Mouse (Mus musculus) embryo, embryonic 9.5 days (tissue): ENCODE measurements around the gene Robo1.
"Not testable (repeated sequence)": the region's sequence is repeated elsewhere in the genome, so short reads cannot be mapped to it uniquely, and the experiment has no call there.

ENCODE experiments used
- DNase-seq: peaks from one replicate; pipeline ENCODE4 v3.0.0-alpha.2; 2017; ENCODE audit errors: extremely low spot score

Robo1 gene

DNA sequence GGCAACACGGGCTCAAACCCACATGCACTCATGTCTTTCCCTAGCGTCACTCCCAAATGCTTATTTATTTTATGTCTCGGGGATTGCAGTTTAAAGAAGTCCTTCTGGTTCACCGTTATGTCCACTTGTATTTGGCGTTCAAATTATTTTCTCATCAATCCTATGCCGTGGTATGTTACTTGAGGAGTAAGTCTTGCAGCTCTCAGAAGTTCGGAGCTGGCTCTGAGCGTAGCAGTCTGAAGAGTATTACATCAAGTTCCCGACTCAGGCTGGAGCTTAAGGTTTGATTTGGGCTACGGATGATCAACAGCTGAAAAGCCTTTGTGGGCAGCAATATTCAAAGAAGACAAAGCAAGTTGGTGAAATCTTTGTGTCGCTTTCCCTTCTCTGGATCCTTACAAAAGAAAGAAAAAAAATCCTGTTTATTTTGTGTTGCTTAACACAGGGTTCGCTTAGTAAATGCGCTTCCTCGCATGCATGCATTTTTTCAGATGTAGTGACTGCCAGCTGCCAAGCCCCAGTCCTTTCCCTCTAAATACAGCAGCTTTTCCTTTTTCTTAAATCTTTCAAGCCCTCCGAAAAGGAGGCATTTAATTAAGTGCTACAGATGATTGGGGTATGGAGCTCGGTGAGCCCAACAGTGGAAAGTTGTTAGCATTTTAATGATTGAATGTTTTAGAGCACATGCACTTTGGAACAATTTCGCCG is 136.5 kb downstream of the Robo1 start:
- DNase-seq = no peak

DNA sequence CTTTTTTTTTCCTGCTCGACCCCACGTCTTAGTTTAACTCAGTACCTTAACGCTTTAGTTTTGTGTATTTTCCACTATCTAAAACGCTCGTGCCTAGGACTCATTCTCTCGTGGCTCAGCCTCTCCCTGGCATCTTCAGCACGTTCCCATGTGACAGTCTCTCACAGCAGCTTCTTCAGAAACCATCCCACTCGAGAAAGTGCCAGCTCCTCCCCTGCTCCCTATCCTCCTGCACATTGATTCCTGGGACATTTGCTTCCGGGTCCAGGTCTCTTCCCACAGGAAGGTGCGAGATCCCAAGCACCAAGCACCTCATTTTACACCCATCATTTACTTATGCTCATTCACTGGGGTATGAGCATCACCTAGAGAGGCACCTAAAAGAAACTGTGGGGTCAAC is 150.0 kb downstream of the Robo1 start:
- DNase-seq = no peak

DNA sequence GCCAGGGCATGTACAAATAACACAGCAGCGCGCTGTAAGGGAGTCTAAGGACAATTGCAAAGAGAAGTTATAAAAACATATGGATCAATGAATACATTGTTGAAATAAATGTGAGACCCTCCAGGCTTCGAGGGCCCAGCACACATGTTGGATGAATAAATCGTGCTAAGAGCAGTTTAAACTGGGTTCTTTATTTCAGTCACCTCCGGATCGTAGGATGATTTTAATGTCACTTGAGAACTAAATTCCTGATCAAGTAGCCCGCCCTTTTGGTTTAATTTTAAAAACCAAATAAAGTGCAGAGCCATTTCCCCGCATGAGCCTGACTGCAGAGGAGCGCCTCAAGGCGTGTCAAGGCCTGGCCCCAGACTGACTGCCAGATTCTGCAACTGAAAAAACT is 150.5 kb downstream of the Robo1 start:
- DNase-seq = no peak

DNA sequence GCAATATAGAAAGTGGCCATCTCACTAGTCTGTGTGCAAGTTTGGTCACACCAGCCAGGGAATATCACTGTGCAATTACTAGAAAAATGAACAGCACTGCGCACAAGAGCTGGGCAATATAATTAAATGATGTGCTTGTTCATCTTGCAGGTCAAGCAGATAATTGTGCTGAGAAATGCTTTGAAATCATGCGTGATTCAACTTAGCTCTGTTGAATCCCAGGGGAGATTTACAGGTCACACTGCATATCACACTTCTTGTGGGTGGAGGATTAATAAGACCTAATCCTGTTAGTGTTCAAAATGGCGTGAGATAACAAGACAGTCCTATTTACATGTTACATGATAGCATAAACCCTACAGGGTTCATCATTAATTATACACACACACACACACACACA is 157.6 kb downstream of the Robo1 start:
- no peak for DNase-seq

DNA sequence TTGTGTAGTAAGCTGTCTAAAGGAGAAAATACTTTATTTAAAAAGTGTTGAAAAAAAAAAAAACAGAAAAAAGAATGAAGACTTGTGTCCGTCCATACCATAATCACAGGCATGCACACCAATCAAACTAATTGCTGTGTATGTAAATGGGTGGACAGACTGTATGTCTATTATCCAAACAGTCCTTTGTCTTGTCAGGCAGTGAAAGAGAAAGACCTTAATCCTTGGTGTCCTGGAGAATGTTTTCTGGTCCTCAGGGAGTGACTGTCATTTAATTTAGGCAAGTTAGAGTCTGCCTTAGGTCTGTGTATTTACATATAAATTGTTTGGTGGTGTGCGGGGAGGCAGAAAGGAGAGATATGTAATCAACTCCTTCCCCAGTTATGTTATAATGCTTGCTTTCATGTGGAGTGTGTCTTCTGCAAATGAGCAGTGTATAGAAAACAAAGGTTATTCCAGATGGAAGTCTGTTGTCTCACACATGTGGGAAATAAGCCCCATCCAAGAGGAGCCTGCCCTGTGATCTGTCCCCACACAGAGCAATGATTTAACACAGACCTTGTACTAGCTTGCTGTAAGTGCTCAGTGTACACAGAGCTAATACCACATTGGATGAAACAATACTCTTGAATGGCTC is 162.0 kb downstream of the Robo1 start:
- DNase-seq = no peak

DNA sequence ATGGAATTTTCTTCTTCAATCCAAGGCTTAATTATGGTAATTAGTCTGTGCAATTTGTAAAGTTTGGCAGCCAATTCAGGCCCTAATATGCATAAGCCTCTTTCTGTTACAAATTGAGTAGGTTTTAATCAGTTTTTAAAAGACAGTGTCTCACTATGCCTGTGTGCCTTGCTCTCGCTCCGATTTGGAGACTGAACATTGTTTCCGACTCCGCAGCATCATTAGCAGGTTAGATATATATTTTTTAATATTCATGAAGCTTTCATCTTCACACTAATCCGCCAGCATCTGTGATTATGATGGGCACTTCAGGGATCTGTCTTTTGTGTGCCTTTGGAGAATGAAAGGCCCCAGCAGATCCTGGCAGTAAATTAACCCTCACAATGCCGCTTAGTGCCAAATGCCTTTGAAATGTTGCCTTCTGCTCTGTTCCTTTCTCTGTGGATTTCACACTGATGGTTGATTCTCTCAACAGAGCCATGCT is 202.7 kb downstream of the Robo1 start:
- peak; percentile 42 for DNase-seq

DNA sequence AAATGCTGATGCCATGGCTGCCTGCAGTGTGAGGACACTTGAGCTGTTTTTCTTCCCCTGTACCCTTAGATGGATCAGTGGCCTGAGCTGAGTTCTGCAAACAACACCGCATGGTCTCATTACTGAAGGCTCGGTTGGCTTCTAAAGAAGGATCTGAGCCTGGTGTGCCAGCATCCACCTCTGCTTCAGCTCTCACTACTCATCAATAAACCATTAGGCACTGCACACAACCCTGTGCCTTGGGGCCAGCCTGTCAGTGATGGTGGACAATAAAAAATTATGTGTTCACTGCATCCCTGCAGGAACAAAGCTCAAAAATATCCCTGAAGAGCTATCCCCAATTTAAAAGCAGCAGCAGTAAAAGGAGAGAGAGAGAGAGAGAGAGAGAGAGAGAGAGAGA is 223.2 kb downstream of the Robo1 start:
- no peak for DNase-seq

DNA sequence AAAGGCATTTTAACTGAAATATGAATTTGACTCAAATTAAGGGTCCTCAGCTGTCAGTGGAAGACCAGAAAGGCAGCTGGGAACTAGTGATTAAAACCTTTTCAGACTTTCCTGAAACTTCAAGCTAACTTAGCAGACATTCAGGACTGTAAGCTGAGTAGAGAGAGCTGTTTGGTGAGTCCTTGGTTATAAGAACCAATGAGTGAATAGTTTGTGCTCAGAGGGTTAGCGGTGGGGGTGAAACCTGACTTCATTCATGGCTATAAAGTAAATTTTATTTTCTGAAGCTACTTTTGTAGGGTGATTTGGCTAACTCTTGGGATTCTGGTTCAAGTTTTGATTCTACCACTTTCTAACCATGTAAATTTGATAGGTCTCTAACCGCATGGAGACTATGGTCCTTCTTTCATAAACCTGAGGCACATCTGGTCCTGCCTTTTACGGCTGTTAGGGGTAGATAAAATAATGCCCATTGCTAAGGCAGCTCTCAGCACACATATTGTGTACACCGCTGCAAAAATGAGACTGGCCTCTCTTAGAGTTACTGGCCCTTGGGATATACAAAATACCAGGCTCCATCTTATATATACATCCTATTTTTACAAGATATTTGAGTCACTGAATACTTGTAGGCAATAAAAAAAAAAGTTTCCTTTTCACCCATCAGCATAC is 225.9 kb downstream of the Robo1 start:
- DNase-seq = no peak

DNA sequence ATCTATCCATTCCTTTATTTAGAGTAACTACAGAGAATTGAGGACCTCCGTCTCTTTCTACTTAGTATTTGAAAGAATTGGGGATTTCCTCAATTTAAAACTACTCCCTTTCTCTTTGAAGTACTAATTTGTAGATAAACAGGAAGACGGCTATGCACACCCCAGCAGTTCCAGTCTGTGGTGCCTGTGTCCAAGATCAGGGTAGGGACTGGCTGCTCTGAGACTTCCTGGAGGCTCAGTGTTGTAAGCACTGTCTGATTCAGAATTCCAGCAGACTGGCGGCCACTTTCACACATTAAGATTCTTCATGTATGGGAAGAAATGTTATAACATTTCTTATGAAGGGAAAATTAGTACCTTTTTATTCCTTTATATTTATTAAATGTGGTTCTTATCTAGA is 230.1 kb downstream of the Robo1 start:
- DNase-seq = no peak

DNA sequence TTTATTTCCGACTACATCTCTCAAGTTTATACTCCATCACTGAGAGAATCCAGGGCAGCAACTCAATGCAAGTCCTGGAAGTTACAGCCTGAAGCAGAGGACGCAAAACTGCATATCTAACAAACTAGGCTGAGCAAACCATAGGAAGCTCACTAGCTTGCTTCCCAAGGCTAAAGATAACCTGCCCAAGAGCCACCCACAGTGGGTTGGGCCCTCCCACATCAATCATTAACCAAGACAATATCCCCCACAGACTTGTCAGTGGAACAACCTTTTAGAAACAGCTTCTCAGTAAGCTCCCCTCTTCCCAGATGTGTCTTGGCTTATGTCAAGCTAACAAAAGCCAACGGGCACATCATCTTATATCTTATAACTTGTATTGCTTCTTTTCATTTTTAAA is 235.8 kb downstream of the Robo1 start:
- DNase-seq = no peak

DNA sequence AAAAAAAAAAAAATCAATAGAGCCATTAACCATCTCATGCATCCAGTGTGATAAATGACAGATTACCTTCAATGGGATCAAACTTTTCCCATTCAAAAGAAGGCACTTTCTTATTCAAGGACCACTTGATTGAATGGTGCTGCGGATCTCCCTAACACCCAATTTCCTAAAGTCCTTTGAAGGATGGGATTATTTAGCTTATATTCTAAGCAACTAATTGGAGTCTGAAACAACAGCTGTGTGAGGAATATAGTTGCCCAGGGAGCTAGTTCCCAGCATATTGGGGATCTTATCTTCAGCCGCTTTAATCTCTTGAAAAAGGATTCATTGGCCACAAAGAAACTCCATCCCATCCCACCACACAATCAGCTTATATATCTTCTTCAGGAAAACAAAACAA is 236.8 kb downstream of the Robo1 start:
- DNase-seq = no peak

DNA sequence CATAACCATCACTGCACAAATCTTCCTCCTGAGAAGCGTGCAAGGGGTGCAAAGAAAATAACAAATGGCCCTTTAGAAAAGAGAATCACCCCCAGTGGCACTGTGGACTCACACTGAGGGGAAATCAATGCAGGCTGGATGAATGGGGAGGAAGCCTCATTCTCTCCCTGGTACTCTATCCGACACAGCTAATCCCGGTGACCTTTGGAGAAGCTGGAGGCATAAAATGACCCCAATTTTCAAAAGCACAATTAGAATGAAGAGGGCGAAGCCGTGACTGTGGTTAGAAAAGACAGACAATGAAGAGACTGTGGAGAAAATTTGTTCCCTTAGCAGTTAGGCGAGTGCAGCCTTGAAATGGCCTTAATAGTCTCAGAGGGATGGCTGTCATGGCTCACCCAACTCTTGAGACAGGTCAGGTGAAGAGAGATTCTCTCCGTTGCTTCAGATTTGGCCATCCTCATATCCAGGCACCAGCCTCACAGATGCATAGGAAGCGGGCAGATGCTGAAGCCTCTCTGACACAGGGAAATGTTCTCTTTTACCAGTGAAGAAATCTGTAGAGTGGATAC is 243.7 kb downstream of the Robo1 start:
- peak; percentile 46 for DNase-seq

DNA sequence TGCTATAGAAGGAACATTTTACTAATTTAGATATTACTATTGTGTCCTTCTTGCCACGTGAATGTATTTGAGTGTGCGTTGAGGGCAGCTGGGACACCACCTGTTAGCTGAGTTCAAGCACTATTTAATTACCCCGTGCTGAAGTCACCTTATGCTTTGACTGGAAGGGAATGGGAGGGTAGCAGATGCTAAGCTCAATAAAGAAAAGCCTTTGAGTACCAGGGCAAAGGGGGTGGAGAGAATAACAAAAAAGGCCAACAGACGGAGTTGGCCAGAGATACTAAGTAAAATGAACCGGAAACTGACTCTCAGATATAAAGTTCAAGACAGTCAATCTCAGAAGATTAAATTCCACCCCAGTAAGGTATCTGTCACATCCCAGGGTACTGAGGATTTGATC is 245.6 kb downstream of the Robo1 start:
- DNase-seq = peak; percentile 15

DNA sequence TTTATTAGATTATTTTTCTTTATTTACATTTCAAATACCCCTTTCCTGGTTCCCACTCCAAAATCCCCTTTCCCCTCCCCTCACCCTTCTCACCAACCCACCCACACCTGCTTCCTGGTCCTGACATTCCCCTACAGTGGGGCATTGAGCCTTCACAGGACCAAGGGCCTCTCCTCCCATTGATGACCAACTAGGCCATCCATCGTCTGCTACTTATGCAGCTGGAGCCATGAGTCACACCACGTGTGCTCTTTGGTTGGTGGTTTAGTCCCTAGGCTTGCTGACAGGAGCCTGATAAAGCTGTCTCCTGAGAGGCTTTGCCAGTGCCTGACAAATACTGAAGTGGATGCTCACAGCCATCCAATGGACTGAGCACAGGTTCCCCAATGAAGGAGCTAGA is 254.0 kb downstream of the Robo1 start:
- DNase-seq = not testable (repeated sequence)

DNA sequence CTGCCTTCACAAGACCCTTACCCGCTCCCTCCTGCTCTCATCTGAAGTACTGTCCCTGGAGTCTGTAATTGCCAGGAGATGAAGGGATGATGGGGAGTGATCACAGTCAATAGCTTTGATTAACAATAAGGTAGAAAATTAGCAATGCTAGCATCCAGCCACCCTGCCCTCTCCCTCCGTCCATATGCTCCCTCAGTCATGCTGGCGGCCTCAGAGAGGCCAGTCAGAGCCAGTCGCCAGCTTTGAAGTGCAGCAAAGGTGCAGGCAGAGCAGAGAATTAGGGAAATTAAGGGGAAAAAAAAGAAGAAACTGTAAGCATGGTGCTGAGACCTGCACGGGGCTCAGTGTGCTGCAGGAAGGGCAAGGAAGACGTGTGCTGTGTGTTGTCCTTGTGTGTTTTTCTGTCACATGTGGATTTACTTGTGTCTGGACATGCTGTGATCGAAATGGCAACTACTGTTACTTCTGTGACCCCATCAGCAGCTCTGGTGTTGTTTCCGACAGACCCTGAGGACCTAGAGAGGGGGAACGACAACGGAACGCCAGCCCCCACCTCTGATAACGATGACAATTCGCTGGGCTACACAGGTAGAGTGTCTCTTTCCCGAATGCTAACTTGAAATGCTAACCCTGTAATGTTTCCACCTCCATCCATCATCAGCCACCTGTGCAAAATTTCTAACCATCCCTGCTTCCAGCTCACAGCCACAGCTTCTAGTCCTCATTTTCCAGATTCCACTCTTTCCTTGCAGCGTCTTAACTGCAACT is 255.3 kb downstream of the Robo1 start:
- DNase-seq = no peak

DNA sequence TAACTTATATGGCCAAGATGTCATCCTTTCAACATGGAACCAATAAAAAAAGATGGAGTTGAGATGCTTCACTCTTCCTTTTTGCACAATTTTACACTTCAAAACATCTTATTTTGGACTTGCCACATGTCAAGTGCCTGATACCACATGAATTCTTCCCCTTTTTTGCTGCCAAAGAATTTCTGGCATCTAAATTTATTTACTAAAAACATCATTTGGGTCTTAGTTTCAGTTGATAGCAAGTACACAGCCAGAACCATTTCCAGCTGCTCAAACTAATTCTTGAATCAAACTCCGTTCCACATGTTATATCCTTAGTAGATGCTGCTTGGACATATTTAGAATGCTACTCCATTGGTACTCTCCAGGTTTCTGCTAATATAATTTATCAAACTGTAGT is 267.1 kb downstream of the Robo1 start:
- no peak for DNase-seq

DNA sequence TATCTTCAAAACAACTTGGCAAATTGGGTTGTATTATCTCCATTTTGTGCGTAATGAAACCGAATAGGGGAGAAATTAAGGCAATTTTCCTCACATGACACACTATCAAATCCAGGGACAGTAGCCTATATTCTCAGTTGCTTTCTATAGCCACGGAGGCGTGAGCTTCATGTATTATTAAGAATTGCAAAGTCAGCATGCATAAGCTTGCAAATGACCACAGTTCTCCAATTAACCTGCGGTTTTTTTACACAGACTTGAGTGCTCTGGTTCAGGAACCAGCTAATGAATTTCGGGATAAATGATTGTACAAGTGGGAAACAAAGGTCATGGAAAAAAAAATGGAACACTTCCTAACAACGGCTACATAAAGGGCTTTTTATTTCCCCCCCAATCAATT is 268.9 kb downstream of the Robo1 start:
- DNase-seq = no peak

DNA sequence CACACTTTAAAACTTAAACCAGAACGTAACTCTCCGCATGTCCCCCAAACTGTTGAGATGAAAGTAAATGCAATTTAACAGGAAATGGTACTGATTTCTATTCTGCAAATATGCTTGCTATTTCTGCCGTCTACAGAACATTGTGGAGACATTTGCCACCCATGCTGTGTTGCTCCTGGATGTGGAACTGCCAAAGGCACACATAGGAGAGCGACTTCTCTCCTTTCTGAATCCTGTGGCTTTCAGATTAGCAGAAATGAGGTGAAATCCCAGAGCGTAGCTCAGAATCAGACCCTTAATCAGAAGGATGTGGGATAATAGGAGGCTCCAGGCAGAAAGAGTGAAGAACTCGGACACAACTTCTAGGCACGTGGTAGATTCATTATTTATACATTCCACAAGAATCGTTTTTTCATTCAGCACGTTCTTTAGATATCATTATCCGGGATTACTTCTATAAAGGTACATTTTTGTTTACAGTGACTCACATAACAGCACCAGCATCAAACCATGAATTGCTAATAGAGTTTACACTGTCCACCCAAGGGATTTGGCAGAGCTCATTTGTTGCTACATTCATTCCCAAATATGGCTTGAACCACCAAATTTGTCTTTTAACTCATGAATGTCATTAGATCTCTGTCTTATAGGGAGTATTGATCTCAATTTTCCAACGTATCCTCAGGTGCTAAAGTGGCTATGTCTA is 276.5 kb downstream of the Robo1 start:
- no peak for DNase-seq

DNA sequence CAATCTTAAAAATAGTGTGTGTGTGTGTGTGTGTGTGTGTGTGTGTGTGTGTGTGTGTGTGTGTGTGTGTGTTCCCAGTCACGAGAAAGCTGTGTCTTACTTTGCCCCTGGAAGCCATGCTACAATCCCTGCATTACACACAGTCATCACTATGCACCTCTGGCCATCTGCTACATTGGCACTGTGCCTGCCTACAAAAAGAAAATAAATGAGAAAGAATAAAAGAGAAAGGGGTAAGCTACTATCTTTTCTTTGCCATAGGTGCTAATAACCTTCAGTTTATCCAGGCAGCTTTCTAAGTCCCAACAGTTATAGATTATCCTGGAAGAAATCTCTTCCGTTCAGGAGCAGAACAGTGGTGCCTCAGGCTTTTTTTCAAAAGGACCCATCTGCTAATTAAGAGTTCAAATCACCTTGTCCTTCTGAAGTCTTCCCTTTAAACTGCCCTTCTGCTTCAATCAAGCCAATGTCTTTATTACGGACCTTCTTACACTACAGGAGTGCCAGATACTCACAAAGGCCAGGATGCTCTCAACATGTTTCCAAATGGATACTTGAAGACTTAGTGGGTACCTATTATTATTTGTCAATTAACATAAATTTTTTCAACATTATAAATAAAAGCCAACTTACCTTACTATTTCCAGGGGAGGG is 277.2 kb downstream of the Robo1 start:
- DNase-seq = no peak

DNA sequence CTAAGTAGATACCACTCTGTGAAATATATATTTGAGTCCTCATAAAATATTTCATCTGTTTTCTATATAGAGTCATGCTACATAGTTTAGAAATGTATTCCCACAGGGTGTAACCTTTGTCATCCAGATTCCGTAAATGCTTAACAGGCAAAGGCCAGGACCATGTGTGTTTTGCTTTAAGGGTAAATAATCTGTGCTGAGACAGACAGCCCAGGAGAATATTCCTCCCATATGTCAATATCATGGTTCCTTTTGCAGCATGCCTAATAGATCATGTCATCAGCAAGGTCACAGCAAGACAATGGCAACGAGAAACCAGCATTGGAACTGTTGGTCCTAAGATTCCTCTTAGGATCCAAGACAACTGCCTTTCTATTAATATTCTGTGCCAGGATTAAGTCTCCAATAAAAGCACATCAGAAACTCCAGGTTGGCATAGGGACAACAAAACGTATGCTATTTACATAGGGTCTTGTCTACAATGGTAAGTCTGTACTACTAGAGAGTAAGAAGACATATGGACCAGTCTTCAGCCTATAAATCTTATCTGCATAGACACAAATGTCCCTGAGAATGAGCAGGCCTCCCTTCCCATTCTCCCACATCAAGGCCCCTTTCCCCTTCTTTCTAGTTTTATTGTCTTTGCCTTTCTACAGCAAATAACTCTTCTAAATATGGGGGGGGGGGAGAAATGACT is 279.4 kb downstream of the Robo1 start:
- no peak for DNase-seq
